Mouse (Mus musculus): ENCODE results near the gene Prn. TPM values are rescaled to one million over a fixed set of nuclear protein-coding genes. Genes with fewer than 3 reads are reported as not detected.

Gene Prn
- polyA plus RNA-seq, 1 experiment from 2014 or later = not detected

Other genes with a start within 250 kb of the Prn start
- gene Erv3, start 50.2 kb upstream of the Prn start, polyA plus RNA-seq (2015; fragmentation: Nextera tagmentation; extraction: Ambion mirVana) = not detected in 2 replicates
- gene Prnp, start within 50 bp of the Prn start, polyA plus RNA-seq (2015; fragmentation: Nextera tagmentation; extraction: Ambion mirVana) = 204 and 205 TPM in 2 replicates
- gene Prnd, start 40.9 kb downstream of the Prn start, polyA plus RNA-seq (2015; fragmentation: Nextera tagmentation; extraction: Ambion mirVana) = 11.2 and 12.8 TPM in 2 replicates
- 27.4 and 32.1 TPM in 2 replicates for gene Rassf2, start 120.3 kb downstream of the Prn start, polyA plus RNA-seq (2015; fragmentation: Nextera tagmentation; extraction: Ambion mirVana)
- gene Slc23a2, start 235.2 kb downstream of the Prn start, polyA plus RNA-seq (2015; fragmentation: Nextera tagmentation; extraction: Ambion mirVana) = 32.7 and 37.2 TPM in 2 replicates